Mouse (Mus musculus) activated CD4-positive, CD25-positive, alpha-beta regulatory T cell, adult 4 months (primary cell): ENCODE data around the gene Yipf2. TPM values are rescaled to one million over a fixed set of nuclear protein-coding genes. Genes with fewer than 3 reads are reported as not detected.
"Not testable (repeated sequence)": the region's sequence is repeated elsewhere in the genome, so short reads cannot be mapped to it uniquely, and the experiment has no call there.

Experiments
- ATAC-seq: one replicate; pipeline ENCODE4 v1.8.0; 2017
- polyA plus RNA-seq, 2 experiments: library from polyadenylated mRNA; unstranded; fragments of 100-300 nt; shearing (Covaris generic); gene quantifications; one replicate each; pipeline ENCODE4 v1.2.1; 2017

The Yipf2 gene
- polyA plus RNA-seq, 2 experiments from 2014 or later, result 16.7 to 18.3 TPM

GRCm38 (mm10) chr9:21557556-21557955 is 35.1 kb downstream of the Yipf2 start:
- ATAC-seq, result no peak

GRCm38 (mm10) chr9:21556996-21557395 is 35.6 kb downstream of the Yipf2 start:
- no peak for ATAC-seq

GRCm38 (mm10) chr9:21555198-21555742 is 37.4 kb downstream of the Yipf2 start:
- no peak for ATAC-seq

GRCm38 (mm10) chr9:21553607-21554273 is 38.9 kb downstream of the Yipf2 start:
- ATAC-seq, result no peak

- ATAC-seq, result no peak
Measured at GRCm38 (mm10) chr9:21551049-21551448, 41.6 kb downstream of the Yipf2 start.

- ATAC-seq, result no peak
Measured at GRCm38 (mm10) chr9:21547075-21547941, 45.3 kb downstream of the Yipf2 start.

- ATAC-seq, result no peak
Measured at GRCm38 (mm10) chr9:21546789-21547074, 45.9 kb downstream of the Yipf2 start, which contains the start of gene Carm1. TSS of gene Carm1 (plus strand) at chr9:21546894.

GRCm38 (mm10) chr9:21545916-21546788 is 46.5 kb downstream of the Yipf2 start:
- peak; percentile 81 for ATAC-seq

- peak; percentile 24 for ATAC-seq
Measured at GRCm38 (mm10) chr9:21545351-21545915, 47.2 kb downstream of the Yipf2 start.

GRCm38 (mm10) chr9:21542001-21542400 is 50.6 kb downstream of the Yipf2 start:
- not testable (repeated sequence) for ATAC-seq

GRCm38 (mm10) chr9:21539981-21540753 is 52.5 kb downstream of the Yipf2 start:
- no peak for ATAC-seq

Other genes with a start within 250 kb of the Yipf2 start
- gene Ilf3, start 225.0 kb downstream of the Yipf2 start, polyA plus RNA-seq, result 100 to 1,000 TPM in 1 of 2 experiments, 10 to 100 TPM in 1; 96.0 to 122 TPM
- gene Qtrt1, start 181.0 kb downstream of the Yipf2 start, polyA plus RNA-seq, result 10 to 100 TPM; 34.0 to 38.8 TPM
- 100 to 1,000 TPM; 100 to 114 TPM for gene Dnm2, start 167.9 kb downstream of the Yipf2 start, polyA plus RNA-seq
- gene Tmed1, start 82.6 kb downstream of the Yipf2 start, polyA plus RNA-seq, result 1 to 10 TPM; 2.7 to 3.1 TPM
- gene AB124611, start 66.7 kb downstream of the Yipf2 start, polyA plus RNA-seq, result 10 to 100 TPM; 56.9 to 62.4 TPM
- 1 to 10 TPM; 4.7 to 5.9 TPM for gene Carm1, start 45.9 kb downstream of the Yipf2 start, polyA plus RNA-seq
- gene Timm29, start 106 bp downstream of the Yipf2 start, polyA plus RNA-seq, result 1 to 10 TPM; 2.8 to 3.5 TPM
- gene Smarca4, start 23.3 kb upstream of the Yipf2 start, polyA plus RNA-seq, result 10 to 100 TPM; 26.2 to 34.6 TPM
- 10 to 100 TPM; 12.6 to 20.6 TPM for gene Ldlr, start 130.7 kb upstream of the Yipf2 start, polyA plus RNA-seq
- gene Spc24, start 167.5 kb upstream of the Yipf2 start, polyA plus RNA-seq, result 10 to 100 TPM; 18.7 to 25.8 TPM
- not detected for gene Kank2, start 205.9 kb upstream of the Yipf2 start, polyA plus RNA-seq
- not detected for gene Angptl8, start 242.7 kb upstream of the Yipf2 start, polyA plus RNA-seq